Mouse (Mus musculus): ENCODE measurements at regions not wholly inside any gene's neighbourhood (a gene's known extent, or its start where the extent isn't known, plus 50 kb on each side); places are given as distances from the start of the nearest gene placed in this dataset.

- DNase-seq (ENCODE audit: low spot score), result no peak
Measured at GRCm38 (mm10) chr10:43749496-43750110, 151.9 kb downstream of the Qrsl1 start.

DNA sequence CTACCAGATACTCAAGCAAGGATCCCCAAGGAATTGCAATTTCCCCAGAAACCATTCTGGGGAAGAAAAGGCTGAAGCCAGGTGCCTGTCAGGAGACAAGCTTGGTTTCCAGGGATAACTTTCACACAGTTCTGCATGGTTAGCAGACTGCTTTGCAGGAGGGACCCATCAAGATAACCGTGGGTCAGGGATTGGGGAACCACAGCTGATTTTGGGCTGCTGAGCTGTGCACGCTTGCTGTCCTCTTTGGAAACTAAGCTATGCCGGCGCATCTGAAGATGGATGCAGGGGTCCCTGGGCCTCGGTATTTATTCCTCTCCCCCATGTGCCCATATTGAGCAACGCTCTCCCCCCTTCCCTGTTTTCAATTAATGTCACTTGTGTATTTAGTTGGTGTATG lies 151.1 kb downstream of the Qrsl1 start:
- no peak for DNase-seq (ENCODE audit: low spot score)

DNA sequence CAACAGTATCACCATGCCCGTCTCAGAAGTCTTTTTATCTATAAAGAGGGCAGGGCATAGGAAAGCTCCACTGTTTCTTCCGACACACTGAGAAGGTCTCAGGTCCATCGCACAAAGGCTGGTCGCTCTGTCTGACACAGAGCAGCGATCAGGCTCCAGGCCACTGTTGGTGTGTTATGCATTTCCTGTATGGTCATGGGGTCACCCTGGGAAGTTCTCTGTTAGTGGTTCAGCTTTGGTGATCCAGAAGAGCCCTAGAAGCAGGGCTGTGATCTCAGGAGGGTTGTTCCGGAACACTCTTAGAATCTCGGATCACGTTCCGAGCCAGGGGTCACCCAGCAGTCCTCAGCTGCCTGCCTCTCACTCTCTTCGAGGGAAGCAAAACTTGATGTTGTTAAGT lies 150.7 kb downstream of the Qrsl1 start:
- no peak for DNase-seq (ENCODE audit: low spot score)

- DNase-seq (ENCODE audit: low spot score), result no peak
Measured at GRCm38 (mm10) chr10:43751881-43752675, 149.5 kb downstream of the Qrsl1 start.

- DNase-seq (ENCODE audit: low spot score), result no peak
Measured at GRCm38 (mm10) chr10:43756881-43757565, 144.5 kb downstream of the Qrsl1 start.

- DNase-seq (ENCODE audit: low spot score), result no peak
Measured at GRCm38 (mm10) chr10:43758124-43759025, 143.2 kb downstream of the Qrsl1 start.

DNA sequence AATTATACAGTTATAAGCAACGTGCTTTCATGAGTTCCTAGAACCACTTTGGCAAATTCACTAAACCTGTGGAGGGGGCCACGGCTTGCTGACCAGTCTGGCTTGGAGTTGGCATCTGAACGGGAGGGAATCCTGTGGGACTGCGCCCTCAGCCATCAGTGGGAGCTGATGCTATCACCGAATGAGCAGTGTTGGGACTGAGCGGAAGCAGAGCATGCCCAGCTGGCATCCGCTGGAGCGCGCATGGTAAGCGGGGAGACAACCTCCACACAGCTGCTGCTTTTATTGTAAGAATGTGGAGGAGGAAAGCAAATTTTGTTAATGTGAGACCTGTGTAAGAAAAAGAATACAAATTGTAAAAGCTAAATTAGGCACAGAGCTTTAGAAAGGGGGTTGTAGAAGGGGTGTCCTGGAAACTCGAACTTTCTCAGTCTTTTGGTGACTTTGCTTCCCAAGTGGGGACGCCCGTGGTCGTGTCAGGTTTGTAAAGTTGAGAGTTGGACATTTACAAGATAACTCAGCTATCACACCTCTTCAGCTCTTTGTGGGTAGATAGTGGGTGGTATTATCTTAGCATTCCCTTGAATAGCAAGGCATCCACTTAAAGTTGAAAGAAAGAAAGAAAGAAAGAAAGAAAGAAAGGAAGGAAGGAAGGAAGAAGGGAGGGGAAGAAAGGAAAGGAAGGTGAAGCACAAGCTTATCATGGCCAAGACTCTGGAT lies 142.2 kb downstream of the Qrsl1 start:
- no peak for DNase-seq (ENCODE audit: low spot score)

GRCm38 (mm10) chr10:43759906-43760281 lies 141.7 kb downstream of the Qrsl1 start:
- DNase-seq (ENCODE audit: low spot score), result no peak

- no peak for DNase-seq (ENCODE audit: low spot score)
Measured at GRCm38 (mm10) chr10:43761979-43762570, 139.5 kb downstream of the Qrsl1 start.

GRCm38 (mm10) chr10:43764581-43764980 lies 137.0 kb downstream of the Qrsl1 start:
- no peak for DNase-seq (ENCODE audit: low spot score)

DNA sequence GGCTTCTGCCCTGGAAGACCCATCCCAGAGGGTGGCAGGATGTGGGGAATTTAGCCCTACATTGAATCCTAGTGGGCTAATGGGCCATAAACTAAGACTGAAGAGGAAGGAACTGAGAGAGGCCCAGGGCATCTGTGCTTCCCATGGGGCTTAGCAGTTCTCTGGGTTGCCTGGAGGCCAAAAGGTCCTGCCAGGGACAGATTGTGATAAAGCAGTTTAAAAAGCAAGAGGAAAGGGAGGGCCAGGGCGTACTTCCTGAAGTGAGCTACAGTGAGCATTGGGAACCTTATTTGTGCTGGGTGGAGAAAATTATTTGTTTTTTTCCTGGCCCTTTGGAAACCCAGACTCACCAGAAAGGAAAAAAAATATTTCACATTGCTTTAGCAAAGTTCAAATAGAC lies 136.3 kb downstream of the Qrsl1 start:
- DNase-seq (ENCODE audit: low spot score), result no peak

- no peak for DNase-seq (ENCODE audit: low spot score)
Measured at GRCm38 (mm10) chr10:43765829-43766486, 135.6 kb downstream of the Qrsl1 start.

GRCm38 (mm10) chr10:43767961-43768726 lies 133.4 kb downstream of the Qrsl1 start:
- DNase-seq (ENCODE audit: low spot score), result no peak

DNA sequence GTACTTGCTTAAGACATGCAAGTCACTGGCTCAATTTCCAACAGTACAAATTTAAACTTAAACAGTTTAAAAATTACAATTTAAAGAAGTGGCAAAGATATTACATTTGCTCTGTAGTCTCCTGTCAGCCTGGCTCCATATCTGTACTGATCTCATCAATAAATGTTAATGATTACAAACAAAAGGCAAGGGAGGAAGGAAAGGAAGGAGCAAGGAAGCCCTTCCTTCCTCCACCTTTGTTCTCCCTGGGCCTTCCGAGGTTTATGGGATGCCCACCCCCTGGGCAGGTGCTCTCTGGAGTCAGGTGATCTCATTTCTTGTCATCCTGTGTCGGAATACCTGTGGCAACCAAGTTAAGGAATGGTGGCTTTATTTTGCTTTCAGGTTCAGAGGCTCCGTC lies 132.5 kb downstream of the Qrsl1 start:
- DNase-seq (ENCODE audit: low spot score), result no peak

GRCm38 (mm10) chr10:43775807-43776206 lies 125.7 kb downstream of the Qrsl1 start:
- no peak for DNase-seq (ENCODE audit: low spot score)

GRCm38 (mm10) chr10:43777612-43778600 lies 123.6 kb downstream of the Qrsl1 start:
- DNase-seq (ENCODE audit: low spot score), result no peak

GRCm38 (mm10) chr10:43780571-43780970 lies 121.0 kb downstream of the Qrsl1 start:
- no peak for DNase-seq (ENCODE audit: low spot score)

- no peak for DNase-seq (ENCODE audit: low spot score)
Measured at GRCm38 (mm10) chr10:43783304-43783703, 118.2 kb downstream of the Qrsl1 start.

Measured in embryo, embryonic 10.5 days (tissue).